Mouse (Mus musculus) MEL (cell line): ENCODE results near the gene Tmprss7. TPM values are rescaled to one million over a fixed set of nuclear protein-coding genes. Genes with fewer than 3 reads are reported as not detected.

ENCODE experiments used
- DNase-seq: peaks from one replicate; pipeline ENCODE4 v3.0.0; 2011; ENCODE audit warnings: low read depth, low spot score
- H3K27ac ChIP-seq: 2 replicates; pipeline ENCODE4 v1.5.1; 2012; ENCODE audit warnings: low read depth, mild to moderate bottlenecking, control low read depth, low read length, moderate library complexity; ENCODE audit not compliant: control insufficient read depth
- H3K27me3 ChIP-seq, 2 experiments: fragments of 150-350 bp in 1 of 2; sonication (generic) in 1 of 2; 2 replicates each; pipeline ENCODE4 v1.6.1; 2012; ENCODE audit warnings: low read length in 2 of 2, mild to moderate bottlenecking in 2 of 2, improper control_type of control experiment in 1 of 2, moderate library complexity in 1 of 2; ENCODE audit not compliant: insufficient read depth in 2 of 2, control insufficient read depth in 1 of 2
- H3K36me3 ChIP-seq, 2 experiments: 2 replicates each; pipeline ENCODE4 v1.6.1; 2012 to 2014; ENCODE audit warnings: low read length in 2 of 2, improper control_type of control experiment in 1 of 2, inconsistent platforms in 1 of 2, mild to moderate bottlenecking in 1 of 2; ENCODE audit not compliant: insufficient read depth in 2 of 2, control insufficient read depth in 1 of 2
- H3K4me1 ChIP-seq, 2 experiments: fragments of 150-350 bp in 1 of 2; sonication (generic) in 1 of 2; 2 replicates each; pipeline ENCODE4 v1.6.1; 2012; ENCODE audit warnings: low read length in 2 of 2, improper control_type of control experiment in 1 of 2, mild to moderate bottlenecking in 1 of 2; ENCODE audit not compliant: insufficient read depth in 2 of 2, control insufficient read depth in 1 of 2
- H3K4me3 ChIP-seq, 2 experiments: fragments of 150-350 bp in 1 of 2; sonication (generic) in 1 of 2; 2 replicates each; pipeline ENCODE4 v1.5.1; 2012; ENCODE audit warnings: low read depth in 2 of 2, low read length in 2 of 2, mild to moderate bottlenecking in 2 of 2, moderate library complexity in 2 of 2, control low read depth in 1 of 2, improper control_type of control experiment in 1 of 2; ENCODE audit not compliant: control insufficient read depth in 1 of 2, insufficient read depth in 1 of 2
- H3K79me2 ChIP-seq: 2 replicates; pipeline ENCODE4 v1.6.1; 2012; ENCODE audit warnings: mild to moderate bottlenecking, low read length, moderate library complexity; ENCODE audit not compliant: control insufficient read depth, poor library complexity, insufficient read depth
- H3K9ac ChIP-seq: 2 replicates; pipeline ENCODE4 v1.6.1; 2012; ENCODE audit warnings: low read depth, mild to moderate bottlenecking, control low read depth, low read length, moderate library complexity; ENCODE audit not compliant: control insufficient read depth, poor library complexity, severe bottlenecking
- H3K9me3 ChIP-seq: fragments of 150-350 bp; sonication (generic); replicated peaks from 2 replicates; pipeline ENCODE4 v1.6.1; 2012; ENCODE audit warnings: mild to moderate bottlenecking, low read length, improper control_type of control experiment, moderate library complexity; ENCODE audit not compliant: insufficient read depth
- BHLHE40 ChIP-seq: IDR thresholded peaks from 2 replicates; pipeline ENCODE4 v1.6.1; 2012; ENCODE audit warnings: low read depth, mild to moderate bottlenecking, inconsistent platforms, low read length, improper control_type of control experiment, borderline replicate concordance
- CHD1 ChIP-seq: IDR thresholded peaks from 2 replicates; pipeline ENCODE4 v1.6.1; 2012; ENCODE audit warnings: low read depth, mild to moderate bottlenecking, inconsistent platforms, low read length, improper control_type of control experiment
- CHD2 ChIP-seq: IDR thresholded peaks from 2 replicates; pipeline ENCODE4 v1.6.1; 2011; ENCODE audit warnings: low read length, improper control_type of control experiment
- CTCF ChIP-seq, 3 experiments: IDR thresholded peaks in 2 of 3; conservative IDR thresholded peaks in 1 of 3; 2 replicates each; pipeline ENCODE4 v1.5.1; 2011 to 2012; ENCODE audit warnings: low read length in 3 of 3, low read depth in 2 of 3, mild to moderate bottlenecking in 2 of 3, improper control_type of control experiment in 1 of 3, inconsistent platforms in 1 of 3, mixed read lengths in 1 of 3, moderate library complexity in 1 of 3; ENCODE audit not compliant: control insufficient read depth in 1 of 3, insufficient read depth in 1 of 3, poor library complexity in 1 of 3, severe bottlenecking in 1 of 3
- E2F4 ChIP-seq: IDR thresholded peaks from 2 replicates; pipeline ENCODE4 v1.6.1; 2011; ENCODE audit warnings: low read depth, low read length, improper control_type of control experiment, borderline replicate concordance
- ELF1 ChIP-seq: IDR thresholded peaks from 2 replicates; pipeline ENCODE4 v1.6.1; 2014; ENCODE audit warnings: low read depth, mild to moderate bottlenecking, inconsistent platforms, low read length, improper control_type of control experiment, moderate library complexity
- EP300 ChIP-seq, 2 experiments: IDR thresholded peaks; 2 replicates each; pipeline ENCODE4 v1.6.1; 2011; ENCODE audit warnings: improper control_type of control experiment in 2 of 2, low read length in 2 of 2, low read depth in 1 of 2, mild to moderate bottlenecking in 1 of 2
- ETS1 ChIP-seq: IDR thresholded peaks from 2 replicates; pipeline ENCODE4 v1.6.1; 2012; ENCODE audit warnings: low read depth, mild to moderate bottlenecking, inconsistent platforms, low read length, improper control_type of control experiment, moderate library complexity
- GABPA ChIP-seq: IDR thresholded peaks from 2 replicates; pipeline ENCODE4 v1.6.1; 2012; ENCODE audit warnings: low read depth, mild to moderate bottlenecking, inconsistent platforms, low read length, improper control_type of control experiment, moderate library complexity
- GATA1 ChIP-seq: IDR thresholded peaks from 2 replicates; pipeline ENCODE4 v1.6.1; 2011; ENCODE audit warnings: low read depth, low read length, improper control_type of control experiment
- HCFC1 ChIP-seq: IDR thresholded peaks from 2 replicates; pipeline ENCODE4 v1.6.1; 2012; ENCODE audit warnings: low read depth, mild to moderate bottlenecking, inconsistent platforms, low read length, improper control_type of control experiment, moderate library complexity
- JUND ChIP-seq: IDR thresholded peaks from 2 replicates; pipeline ENCODE4 v1.6.1; 2011; ENCODE audit warnings: low read depth, mild to moderate bottlenecking, improper control_type of control experiment, low read length
- KAT2A ChIP-seq: conservative IDR thresholded peaks from 2 replicates; pipeline ENCODE4 v1.6.1; 2012; ENCODE audit warnings: low read depth, low read length, improper control_type of control experiment, inconsistent platforms
- MAFK ChIP-seq: IDR thresholded peaks from 2 replicates; pipeline ENCODE4 v1.6.1; 2011; ENCODE audit warnings: low read depth, mild to moderate bottlenecking, low read length, improper control_type of control experiment, borderline replicate concordance
- MAX ChIP-seq: IDR thresholded peaks from 2 replicates; pipeline ENCODE4 v1.6.1; 2011; ENCODE audit warnings: low read length, improper control_type of control experiment
- MAZ ChIP-seq: IDR thresholded peaks from 2 replicates; pipeline ENCODE4 v1.6.1; 2012; ENCODE audit warnings: low read depth, mild to moderate bottlenecking, inconsistent platforms, low read length, improper control_type of control experiment
- MEF2A ChIP-seq: IDR thresholded peaks from 2 replicates; pipeline ENCODE4 v1.6.1; 2014; ENCODE audit warnings: low read depth, mild to moderate bottlenecking, inconsistent platforms, low read length, improper control_type of control experiment; ENCODE audit not compliant: poor library complexity, insufficient replicate concordance, severe bottlenecking; ENCODE audit errors: extremely low read depth
- MXI1 ChIP-seq: IDR thresholded peaks from 2 replicates; pipeline ENCODE4 v1.6.1; 2011; ENCODE audit warnings: mild to moderate bottlenecking, low read depth, low read length, improper control_type of control experiment
- MYB ChIP-seq: IDR thresholded peaks from 2 replicates; pipeline ENCODE4 v1.6.1; 2011; ENCODE audit warnings: mild to moderate bottlenecking, low read depth, low read length, improper control_type of control experiment
- MYC ChIP-seq: IDR thresholded peaks from 2 replicates; pipeline ENCODE4 v1.6.1; 2011; ENCODE audit warnings: low read depth, mild to moderate bottlenecking, low read length, improper control_type of control experiment, moderate library complexity
- NELFE ChIP-seq: IDR thresholded peaks from 2 replicates; pipeline ENCODE4 v1.6.1; 2011; ENCODE audit warnings: low read depth, low read length, improper control_type of control experiment
- NRF1 ChIP-seq: IDR thresholded peaks from 2 replicates; pipeline ENCODE4 v1.6.1; 2014; ENCODE audit warnings: low read depth, mild to moderate bottlenecking, inconsistent platforms, low read length, improper control_type of control experiment, moderate library complexity; ENCODE audit not compliant: poor library complexity, insufficient read depth, severe bottlenecking
- POLR2A ChIP-seq, 2 experiments: IDR thresholded peaks; 2 replicates each; pipeline ENCODE4 v1.6.1; 2011 to 2012; ENCODE audit warnings: low read length in 2 of 2, mild to moderate bottlenecking in 2 of 2, control low read depth in 1 of 2, improper control_type of control experiment in 1 of 2, low read depth in 1 of 2, moderate library complexity in 1 of 2; ENCODE audit not compliant: control insufficient read depth in 1 of 2, insufficient read depth in 1 of 2, poor library complexity in 1 of 2
- POLR2AphosphoS2 ChIP-seq: IDR thresholded peaks from 2 replicates; pipeline ENCODE4 v1.6.1; 2011; ENCODE audit warnings: low read length, improper control_type of control experiment
- RAD21 ChIP-seq: IDR thresholded peaks from 2 replicates; pipeline ENCODE4 v1.6.1; 2011; ENCODE audit warnings: mild to moderate bottlenecking, low read depth, low read length, improper control_type of control experiment
- RCOR1 ChIP-seq: IDR thresholded peaks from 2 replicates; pipeline ENCODE4 v1.6.1; 2012; ENCODE audit warnings: low read depth, mild to moderate bottlenecking, inconsistent platforms, low read length, improper control_type of control experiment
- SIN3A ChIP-seq: IDR thresholded peaks from 2 replicates; pipeline ENCODE4 v1.6.1; 2012; ENCODE audit warnings: low read length, improper control_type of control experiment, inconsistent platforms
- SMC3 ChIP-seq: IDR thresholded peaks from 2 replicates; pipeline ENCODE4 v1.6.1; 2011; ENCODE audit warnings: low read depth, low read length, improper control_type of control experiment
- TAL1 ChIP-seq: IDR thresholded peaks from 2 replicates; pipeline ENCODE4 v1.6.1; 2012; ENCODE audit warnings: mild to moderate bottlenecking, inconsistent platforms, low read length, moderate library complexity, mixed read lengths
- TBP ChIP-seq: IDR thresholded peaks from 2 replicates; pipeline ENCODE4 v1.8.0; 2011; ENCODE audit warnings: low read depth, low read length, improper control_type of control experiment
- TCF12 ChIP-seq: IDR thresholded peaks from 2 replicates; pipeline ENCODE4 v1.6.1; 2014; ENCODE audit warnings: low read depth, mild to moderate bottlenecking, inconsistent platforms, low read length, improper control_type of control experiment, moderate library complexity
- UBTF ChIP-seq: IDR thresholded peaks from 2 replicates; pipeline ENCODE4 v1.6.1; 2012; ENCODE audit warnings: low read depth, mild to moderate bottlenecking, inconsistent platforms, low read length, improper control_type of control experiment, moderate library complexity, borderline replicate concordance; ENCODE audit not compliant: insufficient read depth
- USF1 ChIP-seq: IDR thresholded peaks from 2 replicates; pipeline ENCODE4 v1.6.1; 2014; ENCODE audit warnings: low read depth, mild to moderate bottlenecking, inconsistent platforms, low read length, improper control_type of control experiment, moderate library complexity
- USF2 ChIP-seq, 2 experiments: IDR thresholded peaks; 2 replicates each; pipeline ENCODE4 v1.6.1; 2011 to 2012; ENCODE audit warnings: improper control_type of control experiment in 2 of 2, low read length in 2 of 2, borderline replicate concordance in 1 of 2, inconsistent platforms in 1 of 2, low read depth in 1 of 2, mild to moderate bottlenecking in 1 of 2; ENCODE audit not compliant: insufficient read depth in 1 of 2
- ZC3H11A ChIP-seq: IDR thresholded peaks from 2 replicates; pipeline ENCODE4 v1.6.1; 2012; ENCODE audit warnings: low read depth, mild to moderate bottlenecking, inconsistent platforms, low read length, improper control_type of control experiment
- ZKSCAN1 ChIP-seq: IDR thresholded peaks from 2 replicates; pipeline ENCODE4 v1.6.1; 2012; ENCODE audit warnings: low read depth, mild to moderate bottlenecking, inconsistent platforms, low read length, improper control_type of control experiment, moderate library complexity
- ZMIZ1 ChIP-seq: IDR thresholded peaks from 2 replicates; pipeline ENCODE4 v1.6.1; 2012; ENCODE audit warnings: low read depth, mild to moderate bottlenecking, inconsistent platforms, low read length, improper control_type of control experiment, moderate library complexity
- ZNF384 ChIP-seq: IDR thresholded peaks from 2 replicates; pipeline ENCODE4 v1.6.1; 2012; ENCODE audit warnings: low read depth, mild to moderate bottlenecking, inconsistent platforms, low read length, improper control_type of control experiment
- polyA plus RNA-seq, 2 experiments: library from polyadenylated mRNA; stranded (reverse) in 1 of 2; unstranded in 1 of 2; fragments of >175 nt in 1 of 2; fragments of >200 nt in 1 of 2; gene quantifications; 2 replicates each; pipeline versions ENCODE4 v1.2.1 to v1.2.4; 2012; ENCODE audit warnings: low replicate concordance in 2 of 2, low read depth in 1 of 2; ENCODE audit not compliant: insufficient read length in 2 of 2, insufficient read depth in 1 of 2, missing spikeins in 1 of 2
- total RNA-seq: library from RNA; depleted of rRNA; stranded (reverse); fragments of 300-350 nt; gene quantifications from 2 replicates; pipeline ENCODE4 v1.2.3, GENCODE M21; 2012

The Tmprss7 gene
- total and polyA plus RNA-seq, 3 experiments: 0.04 TPM; not detected in 1

DNA sequence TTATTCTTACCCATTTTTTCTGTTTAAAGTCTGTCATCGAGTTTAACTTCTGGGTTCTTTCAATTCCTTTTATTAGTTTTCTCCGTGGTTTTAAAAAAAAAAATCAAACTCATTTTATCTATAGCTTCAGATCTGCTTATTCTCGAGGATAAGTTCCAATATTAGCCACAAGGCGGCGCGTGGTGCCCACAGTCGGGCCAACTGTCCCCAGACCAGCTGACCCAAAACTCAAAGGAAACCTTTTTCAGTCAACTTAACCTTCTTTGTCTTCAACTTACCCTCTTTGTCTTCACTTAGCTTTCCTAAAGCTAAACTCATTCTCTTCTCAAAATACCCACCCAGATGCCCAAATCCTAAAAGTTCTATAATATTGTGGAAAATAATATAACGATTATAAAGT, 8.6 kb downstream of the Tmprss7 start:
- peak overlapping the region in 1 of 2 experiments; percentile 59; a peak in 2 of 4 replicates for H3K4me3 ChIP-seq
- H3K36me3 ChIP-seq: no peaks in the 10 kb centered on the region
- H3K27ac ChIP-seq: no peak overlapping the region
- no peaks in the 10 kb centered on the region; a peak in 1 of 4 replicates for H3K27me3 ChIP-seq
- no peaks in the 10 kb centered on the region for H3K4me1 ChIP-seq
- H3K79me2 ChIP-seq: no peaks in the 10 kb centered on the region
- peak; percentile 58 for DNase-seq
- H3K9me3 ChIP-seq: no peaks in the 10 kb centered on the region
- no peak overlapping the region for H3K9ac ChIP-seq
- TF ChIP-seq JUND (no peak), ZC3H11A (peak; percentile 60; the same call in 1 of the 2 replicates), MXI1 (no peak), HCFC1 (no peak), ETS1 (no peak), RAD21 (peak; percentile 74), ELF1 (no peak), KAT2A (no peak), SMC3 (peak; percentile 73), MYB (no peak), GATA1 (0 out of 2 replicates have a peak, but pooled peaks have one; percentile 24), MYC (no peak), ZNF384 (peak; percentile 74), TCF12 (no peak), CHD1 (no peak), MAFK (no peak), MAZ (no peak), RCOR1 (no peak), POLR2A (IDR thresholded peaks at IDR 0.05; ENCODE audit: control insufficient read depth in 1 of 2, insufficient read depth in 1 of 2, low read depth in 1 of 2, low read length in 2 of 2, poor library complexity in 1 of 2) (no peak), GABPA (no peak), ZKSCAN1 (no peak), TAL1 (no peak), CTCF (IDR thresholded peaks at IDR 0.05 in 2 of 3, conservative IDR thresholded peaks at IDR 0.05 in 1 of 3; ENCODE audit: control insufficient read depth in 1 of 3, insufficient read depth in 1 of 3, low read depth in 2 of 3, low read length in 3 of 3, poor library complexity in 1 of 3, severe bottlenecking in 1 of 3) (peak; percentile 53 to 77 (median 74)), USF2 (IDR thresholded peaks at IDR 0.05; ENCODE audit: borderline replicate concordance in 1 of 2, insufficient read depth in 1 of 2, low read depth in 1 of 2, low read length in 2 of 2) (no peak), POLR2AphosphoS2 (no peak), SIN3A (no peak), ZMIZ1 (no peak), CHD2 (no peak), USF1 (peak; percentile 51; the same call in 1 of the 2 replicates), MEF2A (no peak), TBP (no peak), UBTF (no peak), EP300 (IDR thresholded peaks at IDR 0.05; ENCODE audit: low read depth in 1 of 2, low read length in 2 of 2) (no peak), MAX (no peak), BHLHE40 (no peak), NELFE (no peak), E2F4 (no peak), NRF1 (no peak)
